Mouse (Mus musculus) hindbrain, postnatal 0 days (tissue): ENCODE data around the gene Hpse. TPM values are rescaled to one million over a fixed set of nuclear protein-coding genes. Genes with fewer than 3 reads are reported as not detected.

Experiments used
- ATAC-seq: fragments of 200-750 bp; cut with Nextera tagmentation; 2 replicates; pipeline ENCODE4 v1.8.0; 2017; ENCODE audit warnings: mild to moderate bottlenecking, moderate TSS enrichment, moderate library complexity
- DNase-seq: peaks from one replicate; pipeline ENCODE4 v3.0.0-alpha.2; 2015; ENCODE audit warnings: low spot score
- H3K27ac ChIP-seq: fragments of 300-500 bp; sonication (generic); 2 replicates; pipeline ENCODE4 v1.5.1; 2014; ENCODE audit warnings: mild to moderate bottlenecking
- H3K27me3 ChIP-seq: fragments of 300-500 bp; sonication (generic); 2 replicates; pipeline ENCODE4 v1.6.1; 2014; ENCODE audit warnings: low read length, mixed read lengths; ENCODE audit not compliant: insufficient read depth
- H3K36me3 ChIP-seq: fragments of 300-500 bp; sonication (generic); 2 replicates; pipeline ENCODE4 v1.6.1; 2014; ENCODE audit warnings: low read length, mixed read lengths; ENCODE audit not compliant: insufficient read depth
- H3K4me1 ChIP-seq: fragments of 300-500 bp; sonication (generic); 2 replicates; pipeline ENCODE4 v1.6.1; 2014; ENCODE audit warnings: antibody characterized with exemption, low read length, mixed read lengths; ENCODE audit not compliant: insufficient read depth
- H3K4me2 ChIP-seq: fragments of 300-500 bp; sonication (generic); 2 replicates; pipeline ENCODE4 v1.6.1; 2014; ENCODE audit warnings: low read depth, mild to moderate bottlenecking, low read length, moderate library complexity, mixed read lengths
- H3K4me3 ChIP-seq: fragments of 300-500 bp; sonication (generic); 2 replicates; pipeline ENCODE4 v1.5.1; 2014; ENCODE audit warnings: low read length
- H3K9ac ChIP-seq: fragments of 300-500 bp; sonication (generic); replicated peaks from 2 replicates; pipeline ENCODE4 v1.6.1; 2014; ENCODE audit warnings: mild to moderate bottlenecking, low read length, moderate library complexity, mixed read lengths
- H3K9me3 ChIP-seq: fragments of 300-500 bp; sonication (generic); 2 replicates; pipeline ENCODE4 v1.6.1; 2016; ENCODE audit warnings: low read length, mixed read lengths
- CTCF ChIP-seq: IDR thresholded peaks from 2 replicates; pipeline ENCODE4 v1.5.1; 2016; ENCODE audit warnings: antibody characterized with exemption, control low read depth, low read depth
- WGBS: fragments of 180-500 bp; shearing (Covaris S2); extraction: QIAGEN DNeasy Blood & Tissue Kit; methylation state at CpG from one replicate; pipeline ENCODE4 v1.1.7; 2014; 5-methylcytosine and 5-hydroxymethylcytosine counted together
- polyA plus RNA-seq: library from polyadenylated mRNA; unstranded; fragments of >200 nt; fragmentation: Nextera tagmentation; extraction: Ambion mirVana; gene quantifications from 2 replicates; pipeline ENCODE4 v1.2.1, GENCODE M21; 2015
- total RNA-seq: library from RNA; depleted of rRNA; stranded (reverse); fragments of >200 nt; gene quantifications from 2 replicates; pipeline ENCODE4 v1.2.3, GENCODE M21; 2014

The Hpse gene
- total and polyA plus RNA-seq, 2 experiments from 2014 or later = 0.79 to 1.3 TPM

- H3K27ac ChIP-seq = peak overlapping the region; percentile 78
- H3K27me3 ChIP-seq = no peaks in the 10 kb centered on the region
- H3K4me3 ChIP-seq = peak overlapping the region; percentile 78
- no peaks in the 10 kb centered on the region for H3K9me3 ChIP-seq
- under 1% methylated on average over 67 of the region's 71 CpGs for WGBS
- peak overlapping the region; percentile 93 for H3K9ac ChIP-seq
- H3K4me1 ChIP-seq = no peaks in the 10 kb centered on the region
- TF ChIP-seq CTCF = no peak
- DNase-seq (peak; percentile 94), ATAC-seq (peak; percentile 97)
- peak overlapping the region; percentile 78 for H3K4me2 ChIP-seq
- no peaks in the 10 kb centered on the region; the same call in 1 of the 2 replicates for H3K36me3 ChIP-seq
These were observed 45.6 kb downstream of the Hpse start for GRCm38 (mm10) chr5:100673745-100674486.

- no peak overlapping the region for H3K9ac ChIP-seq
- no peaks in the 10 kb centered on the region for H3K4me1 ChIP-seq
- 87% methylated on average over 4 of the region's 4 CpGs for WGBS
- TF ChIP-seq CTCF = no peak
- no peak overlapping the region for H3K27ac ChIP-seq
- ATAC-seq (no peak), DNase-seq (no peak)
- no peaks in the 10 kb centered on the region for H3K27me3 ChIP-seq
- H3K4me3 ChIP-seq = no peak overlapping the region
- H3K9me3 ChIP-seq = no peaks in the 10 kb centered on the region
- no peaks in the 10 kb centered on the region; the same call in 1 of the 2 replicates for H3K36me3 ChIP-seq
- H3K4me2 ChIP-seq = no peak overlapping the region
These were observed 47.1 kb downstream of the Hpse start for GRCm38 (mm10) chr5:100672403-100672802.

GRCm38 (mm10) chr5:100671897-100672296, 47.6 kb downstream of the Hpse start:
- no peak for TF ChIP-seq CTCF
- no peak overlapping the region for H3K4me3 ChIP-seq
- WGBS = 91% methylated on average over 3 of the region's 3 CpGs
- H3K9me3 ChIP-seq = no peaks in the 10 kb centered on the region
- no peak overlapping the region for H3K27ac ChIP-seq
- no peaks in the 10 kb centered on the region for H3K27me3 ChIP-seq
- no peak overlapping the region for H3K9ac ChIP-seq
- H3K4me1 ChIP-seq = no peaks in the 10 kb centered on the region
- DNase-seq = no peak
- H3K36me3 ChIP-seq = no peaks in the 10 kb centered on the region; the same call in 1 of the 2 replicates
- no peak overlapping the region for H3K4me2 ChIP-seq
- no peak for ATAC-seq

- peak; percentile 66 for TF ChIP-seq CTCF
- 31% methylated on average over 5 of the region's 5 CpGs for WGBS
- Histone ChIP-seq H3K27ac (no peak overlapping the region), H3K36me3 (peaks cover under 1% of the 10 kb centered on the region; the same call in 1 of the 2 replicates), H3K4me1 (no peaks in the 10 kb centered on the region), H3K9ac (no peak overlapping the region), H3K4me3 (no peak overlapping the region), H3K9me3 (no peaks in the 10 kb centered on the region), H3K27me3 (no peaks in the 10 kb centered on the region), H3K4me2 (no peak overlapping the region)
- peak; percentile 62 for DNase-seq
- no peak for ATAC-seq
These were observed 48.1 kb downstream of the Hpse start for GRCm38 (mm10) chr5:100671398-100671797.

- Histone ChIP-seq H3K36me3 (peaks cover 7% of the 10 kb centered on the region; the same call in 1 of the 2 replicates), H3K9ac (no peak overlapping the region), H3K4me1 (no peaks in the 10 kb centered on the region), H3K4me3 (no peak overlapping the region), H3K27ac (no peak overlapping the region), H3K27me3 (no peaks in the 10 kb centered on the region), H3K9me3 (no peaks in the 10 kb centered on the region), H3K4me2 (no peak overlapping the region)
- TF ChIP-seq CTCF = no peak
- ATAC-seq = no peak
- 64% methylated on average over 1 of the region's 1 CpGs for WGBS
- DNase-seq = no peak
These were observed 52.6 kb downstream of the Hpse start for GRCm38 (mm10) chr5:100666965-100667364.

- no peak overlapping the region for H3K4me3 ChIP-seq
- no peaks in the 10 kb centered on the region for H3K4me1 ChIP-seq
- H3K9ac ChIP-seq = no peak overlapping the region
- TF ChIP-seq CTCF = peak; percentile 84
- no peaks in the 10 kb centered on the region for H3K9me3 ChIP-seq
- 59% methylated on average over 5 of the region's 5 CpGs for WGBS
- peaks cover 29% of the 10 kb centered on the region; the same call in 1 of the 2 replicates for H3K36me3 ChIP-seq
- H3K27me3 ChIP-seq = no peaks in the 10 kb centered on the region
- ATAC-seq = 0 out of 2 replicates have a peak, but pooled peaks have one; percentile 40
- no peak overlapping the region for H3K4me2 ChIP-seq
- H3K27ac ChIP-seq = no peak overlapping the region
- DNase-seq = peak; percentile 62
These were observed 55.7 kb downstream of the Hpse start for GRCm38 (mm10) chr5:100663854-100664253.

- DNase-seq (no peak), ATAC-seq (no peak)
- H3K4me1 ChIP-seq = no peaks in the 10 kb centered on the region
- 87% methylated on average over 6 of the region's 6 CpGs for WGBS
- no peak overlapping the region for H3K9ac ChIP-seq
- peaks cover 33% of the 10 kb centered on the region; the same call in 1 of the 2 replicates for H3K36me3 ChIP-seq
- H3K27ac ChIP-seq = no peak overlapping the region
- TF ChIP-seq CTCF = no peak
- H3K4me3 ChIP-seq = no peak overlapping the region
- H3K9me3 ChIP-seq = no peaks in the 10 kb centered on the region
- no peaks in the 10 kb centered on the region for H3K27me3 ChIP-seq
- no peak overlapping the region for H3K4me2 ChIP-seq
These were observed 56.5 kb downstream of the Hpse start for GRCm38 (mm10) chr5:100663011-100663410.
